Mouse (Mus musculus): ENCODE data around the gene Myh14.

The Myh14 gene

GRCm38 (mm10) chr7:44582709-44583108 lies 87.9 kb downstream of the Myh14 start:
- DNase-seq (ENCODE audit: low read depth, low spot score): no peak

- no peak for DNase-seq (ENCODE audit: low read depth, low spot score)
Measured at GRCm38 (mm10) chr7:44581637-44582036, 89.0 kb downstream of the Myh14 start.

- peak; percentile 45 for DNase-seq (ENCODE audit: low read depth, low spot score)
Measured at GRCm38 (mm10) chr7:44576333-44576844, 94.3 kb downstream of the Myh14 start.

DNA sequence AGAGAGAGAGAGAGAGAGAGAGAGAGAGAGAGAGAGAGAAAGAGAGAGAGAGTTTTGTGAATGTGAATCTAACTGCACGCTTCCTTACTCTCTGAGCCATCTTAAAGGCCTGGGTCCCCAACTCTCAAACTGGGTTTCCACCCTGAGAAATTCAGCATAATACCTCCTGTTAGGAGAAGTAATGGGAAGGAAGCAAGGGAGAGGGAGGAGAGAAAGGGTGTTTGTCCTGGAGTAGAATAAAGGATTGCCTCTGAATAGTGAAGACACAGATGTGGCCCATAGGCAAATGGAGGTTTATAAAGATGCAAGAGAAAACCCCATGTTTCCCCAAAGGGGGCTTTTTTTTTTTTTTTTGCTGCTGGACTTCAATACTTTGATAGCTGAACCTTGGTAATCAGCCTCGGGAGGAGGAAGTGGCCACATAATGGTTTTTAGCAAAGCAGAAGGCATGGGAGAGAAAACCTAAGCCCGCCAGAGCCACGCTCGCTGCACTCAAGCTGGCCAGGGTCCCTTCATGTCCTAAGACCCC lies 97.6 kb downstream of the Myh14 start:
- no peak for DNase-seq (ENCODE audit: low read depth, low spot score)

GRCm38 (mm10) chr7:44572213-44572701 lies 98.4 kb downstream of the Myh14 start, which contains the start of gene Napsa:
TSS of gene Napsa (plus strand) at chr7:44572380.
- no peak for DNase-seq (ENCODE audit: low read depth, low spot score)

- no peak for DNase-seq (ENCODE audit: low read depth, low spot score)
Measured at GRCm38 (mm10) chr7:44571811-44572210, 98.8 kb downstream of the Myh14 start.

DNA sequence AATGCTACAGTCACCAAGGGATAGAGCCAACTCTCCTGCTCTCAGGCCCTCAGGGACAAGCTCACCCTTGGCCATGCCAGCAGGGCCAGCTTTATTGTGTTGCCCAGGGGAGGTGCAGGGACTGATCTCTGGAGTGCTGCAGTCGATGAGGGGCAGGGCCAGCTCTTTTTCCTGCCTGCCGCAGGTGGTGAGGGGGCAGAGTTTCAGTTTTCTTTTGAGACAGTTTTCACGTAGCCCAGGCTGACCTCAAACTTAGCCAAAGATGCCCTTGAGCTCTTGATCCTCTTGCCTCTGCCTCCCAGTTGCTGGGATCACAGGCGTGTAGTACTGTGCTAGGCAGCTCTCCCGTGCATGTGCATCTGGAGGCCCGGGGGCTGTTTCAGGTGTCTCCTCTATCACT lies 99.7 kb downstream of the Myh14 start:
- DNase-seq (ENCODE audit: low read depth, low spot score): no peak

DNA sequence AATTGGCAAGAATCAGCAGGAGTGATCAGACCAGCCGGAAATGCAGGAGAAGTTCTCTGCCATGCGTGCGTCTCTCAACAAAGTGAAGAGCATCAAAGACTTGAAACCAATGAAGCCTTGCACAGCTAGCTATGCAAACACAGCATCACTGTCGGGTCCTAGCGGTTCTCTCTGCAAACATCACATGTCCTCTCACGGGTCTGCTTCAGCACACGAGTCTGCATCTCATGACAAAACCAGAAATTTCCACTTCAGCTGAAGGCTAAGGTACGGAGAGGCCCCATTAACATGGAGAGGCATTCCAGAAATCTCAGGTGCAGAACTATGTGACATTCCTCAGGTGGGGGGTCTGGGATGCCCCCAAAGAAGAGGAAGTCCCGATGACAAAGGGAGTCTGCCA lies 101.8 kb downstream of the Myh14 start:
- peak; percentile 32 for DNase-seq (ENCODE audit: low read depth, low spot score)

DNA sequence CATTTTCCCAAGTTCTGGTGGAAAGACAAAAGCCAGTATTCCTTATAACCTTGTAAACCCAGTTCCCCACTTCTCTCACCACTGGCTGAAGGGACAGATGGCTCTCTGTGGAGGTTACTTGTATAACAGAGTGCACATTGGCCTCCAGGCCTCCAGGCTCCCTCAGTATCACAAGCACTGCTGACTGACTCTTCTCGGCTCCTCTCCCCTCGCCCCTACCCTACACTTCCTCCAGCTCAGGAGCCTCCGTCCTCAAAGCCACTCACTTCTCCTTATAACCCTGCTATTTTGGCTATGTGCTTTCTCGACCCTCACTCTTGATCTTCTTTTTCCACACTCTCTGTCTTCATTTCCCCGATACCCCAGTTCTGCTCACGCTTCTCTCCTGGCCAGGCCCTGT lies 105.2 kb downstream of the Myh14 start:
- DNase-seq (ENCODE audit: low read depth, low spot score): no peak

DNA sequence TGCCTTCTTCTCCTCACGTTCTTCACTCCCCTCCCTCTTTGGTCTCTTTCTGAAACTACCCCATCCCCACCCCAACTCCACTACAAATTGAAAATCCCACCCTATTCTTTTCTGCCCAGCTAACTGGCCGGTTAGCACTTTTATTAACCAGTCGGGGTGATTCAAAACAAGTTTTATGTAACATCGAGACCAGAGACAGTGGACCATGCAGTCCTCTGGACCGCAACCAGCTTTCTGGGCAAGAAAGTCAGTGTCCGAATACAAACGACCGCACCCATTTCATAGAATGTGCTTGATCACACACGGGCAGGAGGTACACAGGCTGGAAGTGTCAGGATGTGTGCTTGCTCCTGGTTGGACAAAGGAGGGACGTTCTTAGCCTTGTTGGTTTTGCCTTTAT lies 106.2 kb downstream of the Myh14 start:
- no peak for DNase-seq (ENCODE audit: low read depth, low spot score)

DNA sequence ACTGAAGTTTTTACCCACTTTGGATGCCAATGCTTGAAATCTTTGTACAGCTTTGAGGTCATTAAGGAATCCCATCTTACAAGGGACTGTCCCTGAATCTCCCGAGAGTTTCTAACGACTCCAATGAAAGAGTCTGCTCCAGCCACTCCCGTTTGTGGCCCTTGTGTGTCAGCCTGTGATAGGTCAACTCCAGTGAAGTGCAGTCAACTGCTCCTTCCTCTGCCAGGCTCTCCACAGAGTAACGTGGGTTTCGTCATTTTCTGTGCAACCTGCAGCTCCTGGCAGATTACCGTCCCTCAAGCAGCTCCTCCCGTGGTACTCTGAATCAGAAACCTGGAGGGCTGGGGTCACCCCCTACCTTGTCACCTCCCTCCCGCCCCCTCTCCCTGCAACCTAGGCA lies 107.4 kb downstream of the Myh14 start:
- no peak for DNase-seq (ENCODE audit: low read depth, low spot score)

DNA sequence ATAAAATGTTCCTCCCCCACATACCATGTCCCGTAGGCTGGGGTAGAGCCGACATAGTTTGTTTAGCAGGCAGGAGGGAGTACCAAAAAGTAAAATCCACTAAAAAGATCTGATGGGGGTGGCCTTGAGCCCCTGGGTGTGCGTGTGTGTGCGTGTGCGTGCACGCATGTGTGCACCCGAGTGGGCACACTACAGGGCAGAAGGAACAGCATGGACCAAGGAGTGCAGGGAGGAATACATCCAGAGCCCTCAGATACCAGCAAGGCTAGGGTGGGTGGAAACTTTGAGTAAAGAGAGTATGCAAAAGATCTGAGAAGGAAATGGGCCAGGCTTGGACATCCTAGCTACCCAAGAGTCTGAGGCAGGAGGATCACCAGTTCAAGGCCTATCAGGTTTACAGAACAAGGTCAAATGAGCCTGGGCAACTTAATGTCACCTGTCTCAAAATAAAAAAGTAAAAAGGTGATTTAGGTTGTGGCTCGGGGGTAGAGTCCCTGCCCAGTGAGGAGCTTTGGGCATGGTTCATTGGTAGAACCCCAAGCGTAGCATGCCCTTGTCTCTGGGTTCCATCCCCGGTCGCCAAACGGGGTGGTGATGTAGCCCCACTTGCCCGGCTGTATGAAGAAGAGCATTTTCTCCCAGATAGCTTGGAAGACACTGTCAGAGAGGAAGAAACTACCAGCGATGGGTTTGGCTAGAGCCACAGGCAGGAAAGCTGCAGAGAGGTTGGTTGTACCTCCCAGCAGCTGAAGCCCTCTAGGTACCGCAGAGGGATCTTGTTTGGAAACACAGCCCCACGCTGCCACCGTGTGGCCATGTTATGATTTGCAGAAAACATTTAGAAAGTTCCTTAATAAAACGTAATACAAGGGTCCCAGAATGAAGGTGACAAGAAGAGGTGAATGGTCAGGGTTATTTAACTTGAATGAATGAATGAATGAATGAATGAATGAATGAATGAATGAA lies 109.9 kb downstream of the Myh14 start:
- peak; percentile 92 for DNase-seq (ENCODE audit: low read depth, low spot score)

- DNase-seq (ENCODE audit: low read depth, low spot score): no peak
Measured at GRCm38 (mm10) chr7:44557629-44558028, 113.0 kb downstream of the Myh14 start.
